Mouse (Mus musculus): ENCODE results near the gene Spred3.

Gene Spred3

GRCm38 (mm10) chr7:29134230-29134629 lies 36.0 kb downstream of the Spred3 start:
- no peak for DNase-seq (ENCODE audit: low read depth in 1 of 2, low spot score in 2 of 2)

- DNase-seq (ENCODE audit: low read depth in 1 of 2, low spot score in 2 of 2), result no peak
Measured at GRCm38 (mm10) chr7:29128725-29129124, 41.5 kb downstream of the Spred3 start.

- peak; percentile 59 to 73 for DNase-seq (ENCODE audit: low read depth in 1 of 2, low spot score in 2 of 2)
Measured at GRCm38 (mm10) chr7:29126173-29126915, 43.9 kb downstream of the Spred3 start.

GRCm38 (mm10) chr7:29124970-29125369 lies 45.2 kb downstream of the Spred3 start, which contains the start of gene Ryr1:
Gene Ryr1, minus strand, starts transcription at chr7:29125179.
- peak; percentile 19 to 22 for DNase-seq (ENCODE audit: low read depth in 1 of 2, low spot score in 2 of 2)

GRCm38 (mm10) chr7:29123531-29124358 lies 46.5 kb downstream of the Spred3 start:
- DNase-seq (ENCODE audit: low read depth in 1 of 2, low spot score in 2 of 2), result no peak

GRCm38 (mm10) chr7:29122821-29123220 lies 47.4 kb downstream of the Spred3 start:
- no peak for DNase-seq (ENCODE audit: low read depth in 1 of 2, low spot score in 2 of 2)

GRCm38 (mm10) chr7:29119526-29119925 lies 50.7 kb downstream of the Spred3 start:
- no peak for DNase-seq (ENCODE audit: low read depth in 1 of 2, low spot score in 2 of 2)

GRCm38 (mm10) chr7:29118142-29118851 lies 51.9 kb downstream of the Spred3 start:
- DNase-seq (ENCODE audit: low read depth in 1 of 2, low spot score in 2 of 2), result no peak

- DNase-seq (ENCODE audit: low read depth in 1 of 2, low spot score in 2 of 2), result no peak
Measured at GRCm38 (mm10) chr7:29108992-29109955, 60.9 kb downstream of the Spred3 start.
